Mouse (Mus musculus) hindbrain, embryonic 16.5 days (tissue): Measurements from ENCODE around the gene Gm20696. TPM values are rescaled to one million over a fixed set of nuclear protein-coding genes. Genes with fewer than 3 reads are reported as not detected.

ENCODE experiments used
- ATAC-seq: fragments of 200-750 bp; cut with Nextera tagmentation; 2 replicates; pipeline ENCODE4 v1.8.0; 2017; ENCODE audit warnings: moderate TSS enrichment, moderate library complexity
- H3K27ac ChIP-seq: fragments of 300-500 bp; sonication (generic); 2 replicates; pipeline ENCODE4 v1.5.1; 2014; ENCODE audit warnings: low read depth, mild to moderate bottlenecking, control low read depth, low read length, moderate library complexity
- H3K27me3 ChIP-seq: fragments of 300-500 bp; sonication (generic); replicated peaks from 2 replicates; pipeline ENCODE4 v1.6.1; 2014; ENCODE audit warnings: low read length; ENCODE audit not compliant: control insufficient read depth, insufficient read depth
- H3K36me3 ChIP-seq: fragments of 300-500 bp; sonication (generic); 2 replicates; pipeline ENCODE4 v1.6.1; 2014; ENCODE audit warnings: mild to moderate bottlenecking, low read length, moderate library complexity, mixed read lengths; ENCODE audit not compliant: control insufficient read depth, insufficient read depth
- H3K4me1 ChIP-seq: fragments of 300-500 bp; sonication (generic); 2 replicates; pipeline ENCODE4 v1.6.1; 2014; ENCODE audit warnings: low read depth, low read length; ENCODE audit not compliant: control insufficient read depth, insufficient read depth
- H3K4me2 ChIP-seq: fragments of 300-500 bp; sonication (generic); 2 replicates; pipeline ENCODE4 v1.6.1; 2014; ENCODE audit warnings: mild to moderate bottlenecking, low read length, control low read depth, moderate library complexity
- H3K4me3 ChIP-seq: fragments of 300-500 bp; sonication (generic); 2 replicates; pipeline ENCODE4 v1.5.1; 2014; ENCODE audit warnings: mild to moderate bottlenecking, low read length, control low read depth, moderate library complexity
- H3K9ac ChIP-seq: fragments of 300-500 bp; sonication (generic); 2 replicates; pipeline ENCODE4 v1.6.1; 2014; ENCODE audit warnings: low read depth, mild to moderate bottlenecking, control low read depth, low read length, moderate library complexity
- H3K9me3 ChIP-seq: fragments of 300-500 bp; sonication (generic); 2 replicates; pipeline ENCODE4 v1.6.1; 2014; ENCODE audit warnings: mild to moderate bottlenecking, low read length, moderate library complexity; ENCODE audit not compliant: control insufficient read depth
- WGBS: fragments of 180-500 bp; shearing (Covaris S2); extraction: QIAGEN DNeasy Blood & Tissue Kit; methylation state at CpG from one replicate; pipeline ENCODE4 v1.1.7; 2014; 5-methylcytosine and 5-hydroxymethylcytosine counted together
- polyA plus RNA-seq: library from polyadenylated mRNA; unstranded; fragments of >200 nt; fragmentation: Nextera tagmentation; extraction: Ambion mirVana; gene quantifications from 2 replicates; pipeline ENCODE4 v1.2.1, GENCODE M21; 2015

The Gm20696 gene
- polyA plus RNA-seq, 1 experiment from 2014 or later: 1.8 TPM

GRCm38 (mm10) chr6:99466354-99466753, 200.2 kb downstream of the Gm20696 start:
- Histone ChIP-seq H3K9me3 (no peaks in the 10 kb centered on the region), H3K9ac (no peak overlapping the region), H3K4me3 (no peak overlapping the region), H3K36me3 (no peaks in the 10 kb centered on the region), H3K4me2 (no peak overlapping the region), H3K4me1 (no peaks in the 10 kb centered on the region), H3K27me3 (no peaks in the 10 kb centered on the region), H3K27ac (no peak overlapping the region)
- 89% methylated on average over 8 of the region's 8 CpGs for WGBS
- no peak for ATAC-seq

DNA sequence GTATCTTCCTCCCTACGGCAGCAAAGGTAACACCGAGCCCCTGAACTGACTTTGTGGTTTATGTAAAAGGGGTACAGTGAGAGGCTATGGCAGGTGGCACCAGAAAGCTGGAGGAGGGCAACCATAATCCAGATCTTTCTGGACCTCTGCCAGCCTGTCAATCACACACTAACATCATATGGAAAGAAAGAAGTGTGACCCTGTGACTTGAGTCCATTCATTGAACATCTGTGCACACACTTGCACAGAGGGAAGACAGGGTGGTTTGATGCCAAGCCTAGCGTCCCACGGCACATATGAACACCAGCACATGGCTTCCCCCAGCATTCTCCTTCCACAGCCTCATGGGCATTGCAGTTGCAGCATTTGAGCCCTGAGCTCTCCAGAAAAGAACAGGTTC, 202.1 kb downstream of the Gm20696 start:
- WGBS: 66% methylated on average over 4 of the region's 4 CpGs
- H3K9ac ChIP-seq: no peak overlapping the region
- no peak overlapping the region for H3K4me2 ChIP-seq
- no peaks in the 10 kb centered on the region for H3K27me3 ChIP-seq
- no peaks in the 10 kb centered on the region for H3K9me3 ChIP-seq
- H3K4me1 ChIP-seq: no peaks in the 10 kb centered on the region
- H3K27ac ChIP-seq: no peak overlapping the region
- no peak for ATAC-seq
- no peaks in the 10 kb centered on the region for H3K36me3 ChIP-seq
- H3K4me3 ChIP-seq: no peak overlapping the region

DNA sequence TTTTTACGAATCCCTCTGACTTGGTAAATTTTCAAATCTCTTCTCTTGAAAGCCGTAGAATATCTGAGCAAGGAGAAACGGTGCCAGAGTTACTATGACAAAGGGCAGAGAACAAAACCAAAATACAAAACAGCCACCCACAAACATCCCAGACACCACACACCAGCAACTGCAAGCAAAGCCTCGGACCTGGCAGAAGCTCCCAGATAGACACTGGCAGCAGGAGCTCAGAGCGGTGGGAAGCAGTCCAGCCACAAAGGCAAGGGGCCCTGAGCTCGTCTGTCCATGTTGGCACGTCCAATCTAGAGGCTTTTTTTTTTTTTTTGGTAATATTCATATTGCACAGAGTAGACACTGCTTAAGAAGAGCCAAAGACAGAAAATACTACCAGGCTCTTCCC, 202.7 kb downstream of the Gm20696 start:
- no peak overlapping the region; the same call in 1 of the 2 replicates for H3K27ac ChIP-seq
- no peak; the same call in 1 of the 2 replicates for ATAC-seq

DNA sequence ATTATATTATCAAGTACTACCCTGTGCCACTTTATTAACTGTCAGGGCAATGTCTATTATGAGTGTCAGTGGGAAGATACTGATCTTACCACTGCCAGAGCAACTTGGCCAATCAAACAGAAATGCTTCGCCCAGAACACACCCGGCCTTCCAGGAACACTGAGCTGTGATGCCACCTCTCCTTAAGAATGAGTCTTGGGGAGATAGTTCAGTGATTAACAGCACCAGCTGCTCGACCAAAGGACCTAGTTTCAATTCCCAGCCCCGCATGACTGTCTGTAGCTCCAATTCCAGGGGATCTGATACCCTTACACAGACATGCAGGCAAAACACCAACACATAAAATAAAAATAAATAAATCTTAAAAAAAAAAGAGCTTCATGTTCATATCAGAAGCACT, 207.8 kb downstream of the Gm20696 start:
- Histone ChIP-seq H3K36me3 (no peaks in the 10 kb centered on the region), H3K9ac (no peak overlapping the region), H3K9me3 (no peaks in the 10 kb centered on the region), H3K27me3 (no peaks in the 10 kb centered on the region), H3K4me3 (no peak overlapping the region), H3K4me1 (no peaks in the 10 kb centered on the region), H3K4me2 (no peak overlapping the region), H3K27ac (no peak overlapping the region)
- 91% methylated on average over 4 of the region's 4 CpGs for WGBS
- no peak for ATAC-seq

More for the DNA sequence above, 202.7 kb downstream of the Gm20696 start:
- Histone ChIP-seq H3K4me2 (no peak overlapping the region), H3K4me3 (no peak overlapping the region), H3K9ac (no peak overlapping the region), H3K4me1 (no peaks in the 10 kb centered on the region), H3K9me3 (no peaks in the 10 kb centered on the region), H3K27me3 (no peaks in the 10 kb centered on the region), H3K36me3 (no peaks in the 10 kb centered on the region)
- WGBS: 66% methylated on average over 7 of the region's 7 CpGs

DNA sequence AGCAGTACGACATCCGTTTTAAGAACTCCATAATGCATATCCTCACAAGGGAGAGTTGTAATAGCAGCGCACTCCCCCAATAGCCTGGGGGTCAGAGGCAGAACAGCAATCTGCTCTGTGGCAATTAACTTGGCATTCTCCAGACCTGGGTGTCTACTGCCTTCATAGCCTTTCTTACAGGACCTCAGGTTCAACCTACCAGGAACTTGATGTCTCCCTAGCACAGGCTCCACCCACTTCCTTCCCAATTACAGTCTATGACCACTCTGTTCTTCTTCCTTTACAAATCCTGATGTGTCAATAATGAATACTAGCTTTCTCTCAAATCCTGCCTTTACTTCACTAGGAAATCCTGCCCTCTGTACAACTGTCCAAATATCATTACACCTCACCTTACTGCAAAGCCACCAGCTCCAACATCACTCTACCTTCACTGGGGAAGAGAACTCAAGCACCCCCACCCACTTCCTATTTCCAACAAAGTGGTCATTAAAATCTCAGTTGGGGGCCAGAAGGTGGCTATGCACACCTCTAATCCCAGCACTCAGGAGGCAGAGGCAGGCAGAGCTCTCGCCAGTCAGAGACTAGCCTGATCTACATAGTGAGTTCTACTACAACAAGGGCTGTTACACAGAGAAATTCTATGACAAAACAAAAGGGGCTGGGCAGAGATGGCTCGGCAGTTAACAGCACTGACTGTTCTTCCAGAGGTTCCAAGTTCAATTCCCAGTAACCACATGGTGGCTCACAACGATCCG, 212.7 kb downstream of the Gm20696 start:
- Histone ChIP-seq H3K36me3 (no peaks in the 10 kb centered on the region), H3K4me1 (no peaks in the 10 kb centered on the region; the same call in 1 of the 2 replicates), H3K4me2 (no peak overlapping the region), H3K27me3 (no peaks in the 10 kb centered on the region), H3K4me3 (no peak overlapping the region), H3K9ac (no peak overlapping the region), H3K27ac (no peak overlapping the region), H3K9me3 (no peaks in the 10 kb centered on the region)
- no peak for ATAC-seq
- WGBS: 90% methylated on average over 7 of the region's 7 CpGs

GRCm38 (mm10) chr6:99452638-99453185, 213.9 kb downstream of the Gm20696 start:
- 76% methylated on average over 2 of the region's 2 CpGs for WGBS
- Histone ChIP-seq H3K9ac (no peak overlapping the region), H3K27me3 (no peaks in the 10 kb centered on the region), H3K4me3 (no peak overlapping the region), H3K27ac (no peak overlapping the region), H3K36me3 (no peaks in the 10 kb centered on the region), H3K9me3 (no peaks in the 10 kb centered on the region), H3K4me2 (no peak overlapping the region), H3K4me1 (no peaks in the 10 kb centered on the region; the same call in 1 of the 2 replicates)
- ATAC-seq: no peak

- Histone ChIP-seq H3K27ac (no peak overlapping the region), H3K36me3 (no peaks in the 10 kb centered on the region), H3K9ac (no peak overlapping the region), H3K4me3 (no peak overlapping the region), H3K27me3 (no peaks in the 10 kb centered on the region), H3K4me1 (no peaks in the 10 kb centered on the region; the same call in 1 of the 2 replicates), H3K4me2 (no peak overlapping the region), H3K9me3 (no peaks in the 10 kb centered on the region)
- 52% methylated on average over 11 of the region's 11 CpGs for WGBS
- ATAC-seq: no peak
Measured at GRCm38 (mm10) chr6:99451479-99451878, 215.1 kb downstream of the Gm20696 start.

DNA sequence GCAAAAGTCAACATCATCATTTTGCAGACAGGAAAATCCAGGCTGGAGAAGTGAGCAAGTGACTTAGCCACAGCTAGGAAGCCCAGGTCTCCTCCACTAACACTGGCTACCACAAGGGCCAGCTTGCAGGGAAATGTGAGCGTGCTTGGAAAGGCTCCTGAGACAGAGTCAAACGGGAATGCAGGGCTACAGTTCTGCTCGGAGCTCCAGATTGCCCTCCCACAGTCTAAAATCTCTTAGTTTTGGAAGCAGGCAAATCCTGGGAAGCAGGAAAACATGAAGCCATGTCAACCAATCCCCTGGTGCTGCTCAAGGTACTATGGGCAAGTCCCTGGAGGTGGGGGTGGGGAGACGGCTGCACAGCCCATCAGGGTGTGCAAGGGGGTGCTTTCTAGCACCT, 219.2 kb downstream of the Gm20696 start:
- no peak overlapping the region for H3K9ac ChIP-seq
- H3K9me3 ChIP-seq: no peaks in the 10 kb centered on the region
- ATAC-seq: no peak
- 79% methylated on average over 4 of the region's 4 CpGs for WGBS
- H3K27ac ChIP-seq: no peak overlapping the region
- no peak overlapping the region for H3K4me3 ChIP-seq
- no peaks in the 10 kb centered on the region for H3K27me3 ChIP-seq
- no peaks in the 10 kb centered on the region for H3K36me3 ChIP-seq
- no peak overlapping the region for H3K4me2 ChIP-seq
- H3K4me1 ChIP-seq: no peaks in the 10 kb centered on the region; the same call in 1 of the 2 replicates

DNA sequence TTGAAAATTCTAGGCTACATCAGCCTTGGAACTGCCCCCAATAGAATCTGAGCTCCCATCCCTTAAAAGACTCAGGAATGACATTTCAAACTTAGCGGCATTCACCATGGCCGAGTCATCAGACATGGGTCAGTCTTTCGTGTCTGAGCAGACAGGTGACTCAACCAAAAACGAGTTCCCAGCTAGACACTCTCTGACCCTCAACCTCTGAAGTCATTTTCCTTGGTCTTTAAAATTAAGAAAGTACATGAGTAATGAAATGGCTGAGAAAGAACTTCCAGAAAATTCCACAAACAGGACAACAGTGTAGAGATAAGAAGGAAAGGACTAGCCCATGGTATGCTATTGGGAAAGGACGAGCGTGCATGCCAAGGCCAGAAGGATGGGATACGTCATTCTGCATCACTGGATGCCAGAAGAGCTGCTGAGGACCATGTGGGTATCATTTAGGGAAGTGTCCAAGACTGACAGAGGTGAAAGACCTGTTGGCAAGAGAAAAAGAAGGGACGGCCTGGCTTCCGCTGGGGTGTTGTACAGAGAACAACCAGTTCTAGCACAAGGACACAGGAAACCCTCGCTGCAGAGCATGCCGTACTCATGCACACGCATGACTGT, 219.7 kb downstream of the Gm20696 start:
- Histone ChIP-seq H3K9ac (no peak overlapping the region), H3K4me3 (no peak overlapping the region), H3K36me3 (no peaks in the 10 kb centered on the region), H3K9me3 (no peaks in the 10 kb centered on the region), H3K27ac (no peak overlapping the region), H3K4me2 (no peak overlapping the region), H3K4me1 (no peaks in the 10 kb centered on the region; the same call in 1 of the 2 replicates), H3K27me3 (no peaks in the 10 kb centered on the region)
- ATAC-seq: no peak
- WGBS: 92% methylated on average over 12 of the region's 12 CpGs
